Mouse (Mus musculus): ENCODE results near the gene Gcc2.
A peak's percentile ranks its signal among the peaks of the same experiment; 100 is the strongest.
"Not testable (repeated sequence)": the region's sequence is repeated elsewhere in the genome, so short reads cannot be mapped to it uniquely, and the experiment has no call there.

Gene Gcc2

GRCm38 (mm10) chr10:58231779-58232640 lies 23.3 kb upstream of the Gcc2 start:
- DNase-seq (ENCODE audit: low spot score in 2 of 2) = peak in 1 of 2 experiments; percentile 64

- not testable (repeated sequence) for DNase-seq (ENCODE audit: low spot score in 2 of 2)
Measured at GRCm38 (mm10) chr10:58232641-58232969, 22.7 kb upstream of the Gcc2 start, which contains the start of gene Duxf3. Gene Duxf3 (minus strand): TSS chr10:58232675.

- DNase-seq (ENCODE audit: low spot score in 2 of 2) = not testable (repeated sequence)
Measured at GRCm38 (mm10) chr10:58233054-58233739, 22.1 kb upstream of the Gcc2 start.

- DNase-seq (ENCODE audit: low spot score in 2 of 2) = not testable (repeated sequence)
Measured at GRCm38 (mm10) chr10:58233740-58234121, 21.6 kb upstream of the Gcc2 start.

GRCm38 (mm10) chr10:58234985-58235384 lies 20.3 kb upstream of the Gcc2 start:
- DNase-seq (ENCODE audit: low spot score in 2 of 2) = not testable (repeated sequence)

GRCm38 (mm10) chr10:58236613-58237012 lies 18.7 kb upstream of the Gcc2 start, which contains the start of gene Gm4981:
Gene Gm4981 (minus strand): TSS chr10:58236701.
- DNase-seq (ENCODE audit: low spot score in 2 of 2) = no peak

GRCm38 (mm10) chr10:58238984-58239740 lies 16.1 kb upstream of the Gcc2 start:
- not testable (repeated sequence) for DNase-seq (ENCODE audit: low spot score in 2 of 2)

GRCm38 (mm10) chr10:58249535-58249934 lies 5.8 kb upstream of the Gcc2 start:
- DNase-seq (ENCODE audit: low spot score in 2 of 2) = no peak

- DNase-seq (ENCODE audit: low spot score in 2 of 2) = no peak
Measured at GRCm38 (mm10) chr10:58254635-58255175, 592 bp upstream of the Gcc2 start.

- DNase-seq (ENCODE audit: low spot score in 2 of 2) = no peak
Measured at GRCm38 (mm10) chr10:58255954-58256353, 657 bp downstream of the Gcc2 start.

GRCm38 (mm10) chr10:58258466-58258865 lies 3.2 kb downstream of the Gcc2 start:
- no peak for DNase-seq (ENCODE audit: low spot score in 2 of 2)

- DNase-seq (ENCODE audit: low spot score in 2 of 2) = no peak
Measured at GRCm38 (mm10) chr10:58282238-58282637, 26.9 kb downstream of the Gcc2 start.

- DNase-seq (ENCODE audit: low spot score in 2 of 2) = no peak
Measured at GRCm38 (mm10) chr10:58290742-58291141, 35.4 kb downstream of the Gcc2 start.

- peak; percentile 29 to 47 for DNase-seq (ENCODE audit: low spot score in 2 of 2)
Measured at GRCm38 (mm10) chr10:58294246-58294645, 38.9 kb downstream of the Gcc2 start.

GRCm38 (mm10) chr10:58295605-58296004 lies 40.3 kb downstream of the Gcc2 start:
- DNase-seq (ENCODE audit: low spot score in 2 of 2) = no peak

- no peak for DNase-seq (ENCODE audit: low spot score in 2 of 2)
Measured at GRCm38 (mm10) chr10:58304996-58305395, 49.7 kb downstream of the Gcc2 start.

GRCm38 (mm10) chr10:58306897-58307296 lies 51.6 kb downstream of the Gcc2 start:
- DNase-seq (ENCODE audit: low spot score in 2 of 2) = no peak

- no peak for DNase-seq (ENCODE audit: low spot score in 2 of 2)
Measured at GRCm38 (mm10) chr10:58310791-58311190, 55.5 kb downstream of the Gcc2 start.

- no peak for DNase-seq (ENCODE audit: low spot score in 2 of 2)
Measured at GRCm38 (mm10) chr10:58312887-58313286, 57.6 kb downstream of the Gcc2 start.

GRCm38 (mm10) chr10:58320881-58321280 lies 65.6 kb downstream of the Gcc2 start:
- no peak for DNase-seq (ENCODE audit: low spot score in 2 of 2)

- DNase-seq (ENCODE audit: low spot score in 2 of 2) = no peak
Measured at GRCm38 (mm10) chr10:58322361-58323027, 67.2 kb downstream of the Gcc2 start.
